Mouse (Mus musculus) bone marrow, adult 2 months (tissue): ENCODE data around the gene Ndufa9.

Experiments
- CTCF ChIP-seq: fragments of 200-500 bp; IDR thresholded peaks from 2 replicates; pipeline ENCODE4 v1.5.1; 2011; ENCODE audit warnings: low read length, control low read depth; ENCODE audit not compliant: control insufficient read depth, insufficient read depth
- POLR2A ChIP-seq: fragments of 200-500 bp; IDR thresholded peaks from 2 replicates; pipeline ENCODE4 v1.6.1; 2011; ENCODE audit warnings: low read depth, mild to moderate bottlenecking, control low read depth, low read length, borderline replicate concordance; ENCODE audit not compliant: control insufficient read depth

- TF ChIP-seq CTCF: no peak
- TF ChIP-seq POLR2A: no peak
Measured at GRCm38 (mm10) chr6:126777889-126778288, 71.0 kb downstream of the Ndufa9 start.
